19 mouse cellular contexts compared by ENCODE assay signal in the genomic region with DNA sequence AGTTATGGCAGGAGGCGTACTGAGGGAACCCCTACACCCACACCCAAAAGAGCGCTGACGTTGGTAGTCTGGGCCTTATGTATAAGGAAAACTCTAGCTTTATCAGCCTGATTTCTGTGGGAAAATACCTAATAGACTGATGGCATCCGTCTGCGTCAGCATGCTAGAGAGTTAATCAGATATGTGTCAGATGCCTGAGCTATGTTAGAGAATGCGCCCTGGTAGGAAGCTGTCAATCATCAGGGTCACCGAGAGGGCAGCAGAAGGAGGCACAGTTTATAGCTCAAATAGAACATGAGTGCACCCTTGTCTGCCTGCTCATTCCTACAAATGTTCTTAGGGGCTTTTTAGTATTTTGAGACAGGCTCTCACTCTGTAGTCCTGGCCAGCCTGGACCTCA.
DNase-seq lines count a peak whose midpoint lies in the region; ATAC-seq lines count a peak whose summit lies in the region.
"Had no signal": no experiment of that assay in that cellular context is flagged by ENCODE, and none has a peak within 500 bp of the region (broad histone marks: within the 10 kb centered on the region; RNA-seq: fewer than 3 reads in every experiment).

No protein-coding gene starts in this region.

- H3K27me3 ChIP-seq in heart, embryonic 11.5 days (ENCODE audit: control insufficient read depth, insufficient read depth, low read length) = no peaks in the 10 kb centered on the region
- H3K27me3 ChIP-seq in kidney, embryonic 16.5 days (ENCODE audit: insufficient read depth, low read length) = no peaks in the 10 kb centered on the region
- H3K27me3 ChIP-seq in midbrain, embryonic 11.5 days (ENCODE audit: control insufficient read depth, insufficient read depth, low read length) = no peaks in the 10 kb centered on the region
- H3K27me3 ChIP-seq in midbrain, embryonic 14.5 days (ENCODE audit: control insufficient read depth, insufficient read depth, low read length) = no peaks in the 10 kb centered on the region
- H3K27me3 ChIP-seq: hindbrain, embryonic 13.5 days; limb, embryonic 12.5 days; midbrain, embryonic 13.5 days; neural tube, embryonic 12.5 days had no signal

- H3K36me3 ChIP-seq in heart, embryonic 11.5 days (ENCODE audit: control insufficient read depth, insufficient read depth, low read length) = no peaks in the 10 kb centered on the region
- no peaks in the 10 kb centered on the region for H3K36me3 ChIP-seq in kidney, embryonic 16.5 days (ENCODE audit: insufficient read depth, low read length)
- H3K36me3 ChIP-seq in midbrain, embryonic 11.5 days (ENCODE audit: control insufficient read depth, insufficient read depth, low read length) = no peaks in the 10 kb centered on the region
- H3K36me3 ChIP-seq in midbrain, embryonic 14.5 days (ENCODE audit: control insufficient read depth, insufficient read depth, low read length) = no peaks in the 10 kb centered on the region
- H3K36me3 ChIP-seq: hindbrain, embryonic 13.5 days; limb, embryonic 12.5 days; midbrain, embryonic 13.5 days; neural tube, embryonic 12.5 days had no signal

- DNase-seq in heart, postnatal 4 days = no peak
- no peak for DNase-seq in kidney, postnatal 14 days
- peak; percentile 83 for DNase-seq in Muller cell, postnatal 12 days (ENCODE audit: inconsistent ontology term)
- DNase-seq in retina, postnatal 1 day = peak; percentile 32
- DNase-seq in midbrain, embryonic 11.5 days (ENCODE audit: low spot score, missing footprints) = no peak
- DNase-seq in midbrain, embryonic 14.5 days = no peak
- DNase-seq: cerebellum, adult 18-20 months; gastrocnemius, adult 2 months; kidney, adult 9 months; layer of hippocampus, postnatal 36 days; liver, postnatal 0 days; thymus, adult 2 months had no signal

- H3K4me2 ChIP-seq in heart, embryonic 11.5 days = no peak overlapping the region
- no peak overlapping the region for H3K4me2 ChIP-seq in kidney, embryonic 16.5 days (replicated peaks; ENCODE audit: low read depth, low read length)
- no peak overlapping the region for H3K4me2 ChIP-seq in midbrain, embryonic 11.5 days
- H3K4me2 ChIP-seq in midbrain, embryonic 14.5 days (ENCODE audit: low read length) = no peak overlapping the region
- H3K4me2 ChIP-seq: hindbrain, embryonic 13.5 days; limb, embryonic 12.5 days; midbrain, embryonic 13.5 days; neural tube, embryonic 12.5 days had no signal

- peaks cover 17% of the 10 kb centered on the region for H3K4me1 ChIP-seq in heart, embryonic 11.5 days (ENCODE audit: control insufficient read depth, insufficient read depth, low read length)
- H3K4me1 ChIP-seq in kidney, embryonic 16.5 days (ENCODE audit: insufficient read depth, low read length) = peaks cover 27% of the 10 kb centered on the region
- no peaks in the 10 kb centered on the region for H3K4me1 ChIP-seq in midbrain, embryonic 11.5 days (ENCODE audit: control insufficient read depth, insufficient read depth, low read length)
- no peaks in the 10 kb centered on the region for H3K4me1 ChIP-seq in midbrain, embryonic 14.5 days (ENCODE audit: control insufficient read depth, insufficient read depth, low read length)
- H3K4me1 ChIP-seq: hindbrain, embryonic 13.5 days; limb, embryonic 12.5 days; midbrain, embryonic 13.5 days had no signal

- H3K4me3 ChIP-seq in heart, embryonic 11.5 days (ENCODE audit: low read depth, low read length) = no peak overlapping the region
- H3K4me3 ChIP-seq in kidney, embryonic 16.5 days (ENCODE audit: low read length) = no peak overlapping the region
- no peak overlapping the region for H3K4me3 ChIP-seq in midbrain, embryonic 11.5 days (ENCODE audit: low read depth, low read length)
- no peak overlapping the region for H3K4me3 ChIP-seq in midbrain, embryonic 14.5 days (replicated peaks; ENCODE audit: low read depth, low read length)
- H3K4me3 ChIP-seq: forebrain, embryonic 10.5 days; gastrocnemius, adult 2 months; hindbrain, embryonic 13.5 days; limb, embryonic 12.5 days; midbrain, embryonic 13.5 days; neural tube, embryonic 12.5 days had no signal

- 33% methylated on average over 7 of the region's 7 CpGs for WGBS in heart, embryonic 11.5 days (ENCODE audit: insufficient replicate concordance)
- 51% methylated on average over 7 of the region's 7 CpGs for WGBS in kidney, embryonic 16.5 days
- 85% methylated on average over 7 of the region's 7 CpGs for WGBS in midbrain, embryonic 11.5 days
- WGBS in midbrain, embryonic 14.5 days = 81% methylated on average over 7 of the region's 7 CpGs

- peak overlapping the region; percentile 70 for H3K27ac ChIP-seq in heart, embryonic 11.5 days (ENCODE audit: low read depth, low read length)
- peak overlapping the region; percentile 20; the same call in 1 of the 2 replicates for H3K27ac ChIP-seq in kidney, embryonic 16.5 days (ENCODE audit: low read length)
- H3K27ac ChIP-seq in midbrain, embryonic 11.5 days (ENCODE audit: low read depth, low read length) = no peak overlapping the region
- no peak overlapping the region for H3K27ac ChIP-seq in midbrain, embryonic 14.5 days (replicated peaks; ENCODE audit: low read depth, low read length)
- H3K27ac ChIP-seq: forebrain, embryonic 10.5 days; gastrocnemius, adult 2 months; hindbrain, embryonic 13.5 days; limb, embryonic 12.5 days; midbrain, embryonic 13.5 days; neural tube, embryonic 12.5 days had no signal

- no peaks in the 10 kb centered on the region for H3K9me3 ChIP-seq in heart, embryonic 11.5 days (replicated peaks; ENCODE audit: control insufficient read depth, low read length)
- H3K9me3 ChIP-seq in kidney, embryonic 16.5 days (ENCODE audit: low read length) = no peaks in the 10 kb centered on the region
- H3K9me3 ChIP-seq in midbrain, embryonic 11.5 days (ENCODE audit: control insufficient read depth, low read length) = no peaks in the 10 kb centered on the region
- no peaks in the 10 kb centered on the region for H3K9me3 ChIP-seq in midbrain, embryonic 14.5 days (ENCODE audit: control insufficient read depth, low read length)
- H3K9me3 ChIP-seq: forebrain, embryonic 10.5 days; hindbrain, embryonic 13.5 days; limb, embryonic 12.5 days; midbrain, embryonic 13.5 days; neural tube, embryonic 12.5 days had no signal

- no peak overlapping the region for H3K9ac ChIP-seq in heart, embryonic 11.5 days (ENCODE audit: low read depth, low read length)
- H3K9ac ChIP-seq in kidney, embryonic 16.5 days (replicated peaks; ENCODE audit: low read length) = no peak overlapping the region
- no peak overlapping the region for H3K9ac ChIP-seq in midbrain, embryonic 11.5 days (ENCODE audit: low read length)
- H3K9ac ChIP-seq in midbrain, embryonic 14.5 days (replicated peaks; ENCODE audit: low read length) = no peak overlapping the region
- H3K9ac ChIP-seq: hindbrain, embryonic 13.5 days; limb, embryonic 12.5 days; liver, postnatal 0 days; midbrain, embryonic 13.5 days; neural tube, embryonic 12.5 days had no signal

- ATAC-seq in heart, embryonic 11.5 days (replicated peaks; ENCODE audit: insufficient number of reproducible peaks, low FRiP score, low TSS enrichment) = 0 out of 2 replicates have a peak, but pooled peaks have one; percentile 10
- no peak for ATAC-seq in kidney, embryonic 16.5 days (ENCODE audit: low FRiP score, low TSS enrichment)
- ATAC-seq in midbrain, embryonic 11.5 days (ENCODE audit: low FRiP score) = no peak
- ATAC-seq in midbrain, embryonic 14.5 days (ENCODE audit: low FRiP score, low TSS enrichment) = no peak
- ATAC-seq: liver, postnatal 0 days; midbrain, embryonic 13.5 days had no signal

Comparison
In these comparisons a context has a peak if more than half of its experiments do, and no peak if none do; other contexts are left out.
1. H3K27ac ChIP-seq: peak in heart, embryonic 11.5 days (single experiment) and kidney, embryonic 16.5 days (single experiment); none in midbrain, embryonic 11.5 days (single experiment) and midbrain, embryonic 14.5 days (single experiment).
2. DNase-seq: peak in Muller cell, postnatal 12 days (single experiment) and retina, postnatal 1 day (single experiment); none in heart, postnatal 4 days (single experiment), kidney, postnatal 14 days (single experiment), midbrain, embryonic 11.5 days (single experiment) and midbrain, embryonic 14.5 days (single experiment).